Mouse (Mus musculus) lung, postnatal 14 days (tissue): ENCODE results near the gene Heatr5b.

Experiments
- DNase-seq: peaks from one replicate; pipeline ENCODE4 v3.0.0; 2021

Gene Heatr5b

GRCm38 (mm10) chr17:78766084-78766483, 69.1 kb downstream of the Heatr5b start:
- no peak for DNase-seq

- DNase-seq = no peak
These were observed 71.9 kb downstream of the Heatr5b start for GRCm38 (mm10) chr17:78763272-78763671.

GRCm38 (mm10) chr17:78752938-78753655, 82.1 kb downstream of the Heatr5b start:
- DNase-seq = no peak

GRCm38 (mm10) chr17:78752064-78752463, 83.1 kb downstream of the Heatr5b start:
- no peak for DNase-seq

GRCm38 (mm10) chr17:78748440-78748839, 86.7 kb downstream of the Heatr5b start:
- DNase-seq = no peak

- DNase-seq = no peak
These were observed 96.7 kb downstream of the Heatr5b start for GRCm38 (mm10) chr17:78738416-78738815.

- no peak for DNase-seq
These were observed 97.4 kb downstream of the Heatr5b start for GRCm38 (mm10) chr17:78737771-78738170.

- no peak for DNase-seq
These were observed 98.1 kb downstream of the Heatr5b start, which contains the start of gene Strn for GRCm38 (mm10) chr17:78737096-78737495. TSS of gene Strn (minus strand) at chr17:78737196.

- peak; percentile 100 for DNase-seq
These were observed 98.6 kb downstream of the Heatr5b start for GRCm38 (mm10) chr17:78736473-78736988.

GRCm38 (mm10) chr17:78735731-78736472, 99.3 kb downstream of the Heatr5b start:
- DNase-seq = peak; percentile 6

- DNase-seq = no peak
These were observed 100.4 kb downstream of the Heatr5b start for GRCm38 (mm10) chr17:78734806-78735205.

GRCm38 (mm10) chr17:78732056-78732455, 103.1 kb downstream of the Heatr5b start:
- DNase-seq = no peak

- DNase-seq = no peak
These were observed 108.3 kb downstream of the Heatr5b start for GRCm38 (mm10) chr17:78726746-78727449.

GRCm38 (mm10) chr17:78724461-78725055, 110.6 kb downstream of the Heatr5b start:
- DNase-seq = no peak

GRCm38 (mm10) chr17:78721690-78722089, 113.5 kb downstream of the Heatr5b start:
- no peak for DNase-seq

GRCm38 (mm10) chr17:78719086-78719485, 116.1 kb downstream of the Heatr5b start:
- no peak for DNase-seq

- DNase-seq = no peak
These were observed 124.9 kb downstream of the Heatr5b start for GRCm38 (mm10) chr17:78710258-78710657.

- no peak for DNase-seq
These were observed 126.7 kb downstream of the Heatr5b start for GRCm38 (mm10) chr17:78708422-78708821.

- no peak for DNase-seq
These were observed 132.2 kb downstream of the Heatr5b start for GRCm38 (mm10) chr17:78702988-78703387.
